Mouse (Mus musculus) lung, postnatal 25 days (tissue): ENCODE results near the gene Zkscan17.

Experiments used
- DNase-seq: peaks from one replicate; pipeline ENCODE4 v3.0.0; 2022; ENCODE audit warnings: low spot score

Gene Zkscan17

GRCm38 (mm10) chr11:59456346-59456745 is 70.2 kb downstream of the Zkscan17 start:
- no peak for DNase-seq

DNA sequence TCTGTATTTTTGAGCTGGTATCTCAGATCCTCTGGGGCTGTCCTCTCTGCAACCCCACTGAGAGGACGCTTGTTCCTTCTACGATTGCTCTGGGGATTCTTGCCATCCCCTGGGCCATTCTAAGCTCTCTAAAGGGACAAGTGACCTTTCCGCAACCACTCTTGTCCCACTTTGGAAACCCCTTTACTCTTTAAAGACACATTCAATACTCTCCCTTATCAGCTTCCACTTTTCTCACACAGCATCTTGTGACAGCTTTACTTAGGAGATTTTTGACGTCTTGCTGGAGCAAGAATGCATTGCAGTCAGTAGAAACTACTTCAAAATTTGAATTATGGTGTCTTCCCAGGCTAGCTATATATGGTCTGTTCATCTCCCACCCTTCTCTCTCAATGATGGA is 75.5 kb downstream of the Zkscan17 start, which contains the start of gene Snap47:
TSS of gene Snap47 (minus strand) at position 101 of the 400 bp plus-strand sequence.
- DNase-seq: no peak

DNA sequence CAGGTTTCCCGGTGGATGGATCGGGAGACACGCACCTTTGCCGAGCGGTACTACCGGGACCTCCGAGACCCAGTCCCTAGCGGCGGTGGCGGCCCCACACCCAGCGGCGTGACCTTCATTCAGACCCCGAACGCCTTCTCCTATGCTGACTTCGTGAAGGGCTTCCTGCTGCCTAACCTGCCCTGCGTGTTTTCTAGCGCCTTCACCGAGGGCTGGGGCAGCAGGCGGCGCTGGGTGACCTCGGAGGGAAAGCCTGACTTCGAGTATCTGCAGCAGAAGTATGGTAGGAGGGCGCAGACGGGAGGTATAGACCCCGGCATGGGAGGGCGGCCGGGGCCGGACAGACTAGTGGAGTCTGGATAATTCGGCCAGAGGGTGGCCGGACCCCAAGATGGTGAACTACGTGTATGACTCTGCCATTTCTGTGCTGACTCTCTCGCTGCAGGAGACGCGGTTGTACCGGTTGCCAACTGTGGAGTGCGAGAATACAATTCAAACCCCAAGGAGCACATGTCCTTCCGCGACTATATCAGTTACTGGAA is 76.2 kb downstream of the Zkscan17 start:
- peak; percentile 23 for DNase-seq

GRCm38 (mm10) chr11:59449741-59450229 is 76.8 kb downstream of the Zkscan17 start, which contains the start of gene Jmjd4:
TSS of gene Jmjd4 (plus strand) at chr11:59450045.
- peak; percentile 91 for DNase-seq

DNA sequence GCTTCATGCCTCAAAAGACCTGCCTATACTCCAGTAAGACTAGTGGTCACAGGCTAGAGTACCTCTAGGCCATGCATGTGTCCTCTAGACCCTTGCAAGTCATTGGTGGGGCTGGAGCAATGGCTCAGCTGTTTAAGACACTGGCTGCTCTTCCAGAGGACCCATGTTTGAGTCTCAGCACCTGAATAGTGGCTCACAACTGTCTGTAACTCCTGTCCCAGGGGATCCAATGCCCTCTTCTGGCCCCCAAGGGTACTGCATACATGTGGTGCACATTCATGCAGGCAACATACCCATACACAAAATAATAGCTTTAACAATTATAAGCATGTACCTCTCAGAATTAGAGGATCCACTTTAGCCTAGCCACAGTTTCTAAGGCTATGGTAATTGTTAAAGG is 83.4 kb downstream of the Zkscan17 start:
- no peak for DNase-seq

DNA sequence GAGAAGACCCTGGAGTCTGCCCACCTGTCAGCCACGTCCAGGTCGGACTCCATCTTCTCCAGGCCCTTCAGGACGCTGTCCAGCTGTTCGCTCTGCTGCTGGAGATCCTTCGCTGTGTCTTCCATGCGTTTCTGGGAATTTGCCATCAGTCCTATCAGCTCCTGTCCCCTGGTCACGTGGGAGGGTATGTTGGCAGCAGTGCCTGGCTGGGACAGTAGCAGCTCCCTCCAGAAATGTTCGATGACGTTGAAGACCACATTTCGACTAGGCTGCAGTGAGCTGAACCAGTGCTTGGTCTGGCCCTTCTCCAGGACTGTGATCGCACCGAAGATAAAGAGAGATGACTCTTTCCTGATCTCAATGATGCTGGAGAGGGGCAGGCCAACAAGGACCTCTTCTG is 88.6 kb downstream of the Zkscan17 start:
- no peak for DNase-seq
